Mouse (Mus musculus): ENCODE measurements at regions not wholly inside any gene's neighbourhood (a gene's known extent, or its start where the extent isn't known, plus 50 kb on each side); places are given as distances from the start of the nearest gene placed in this dataset.

- no peaks in the 10 kb centered on the region for H3K36me3 ChIP-seq
- H3K27ac ChIP-seq, result no peak overlapping the region
- H3K9me3 ChIP-seq (replicated peaks), result no peaks in the 10 kb centered on the region
- H3K27me3 ChIP-seq, result no peaks in the 10 kb centered on the region
- ATAC-seq (replicated peaks; ENCODE audit: low FRiP score), result no peak
- no peak overlapping the region for H3K4me3 ChIP-seq (replicated peaks)
- H3K4me1 ChIP-seq, result no peaks in the 10 kb centered on the region
- H3K9ac ChIP-seq, result no peak overlapping the region
- H3K4me2 ChIP-seq, result no peak overlapping the region
- 97% methylated on average over 1 of the region's 1 CpGs for WGBS
Measured at GRCm38 (mm10) chr3:77051884-77052283, 977.8 kb downstream of the Fstl5 start.

- Histone ChIP-seq H3K4me3 (replicated peaks) (no peak overlapping the region), H3K27me3 (no peaks in the 10 kb centered on the region), H3K9me3 (replicated peaks) (no peaks in the 10 kb centered on the region), H3K9ac (no peak overlapping the region), H3K36me3 (no peaks in the 10 kb centered on the region), H3K27ac (no peak overlapping the region), H3K4me1 (no peaks in the 10 kb centered on the region), H3K4me2 (no peak overlapping the region)
- no peak for ATAC-seq (replicated peaks; ENCODE audit: low FRiP score)
Measured at GRCm38 (mm10) chr3:77075055-77075454, 1001.0 kb downstream of the Fstl5 start.

DNA sequence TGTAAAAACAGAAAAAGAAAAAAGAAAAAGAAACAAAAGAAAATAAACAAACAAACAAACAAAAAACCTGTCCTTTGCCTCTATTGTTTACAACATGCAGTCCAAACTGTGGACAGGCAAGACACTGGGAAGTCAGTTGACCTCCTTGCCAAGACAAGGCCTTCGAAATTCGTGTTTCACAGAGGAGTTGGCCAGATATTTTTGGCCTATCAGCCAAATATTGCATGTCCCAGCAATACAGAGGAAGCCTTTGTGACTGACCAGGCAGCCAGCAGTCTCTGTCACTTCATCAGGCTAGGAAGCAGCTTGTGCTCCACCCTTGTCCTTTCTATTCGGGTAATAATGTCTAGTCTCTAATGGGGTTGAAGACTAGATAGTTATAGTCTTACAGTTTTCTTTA, 1017.7 kb downstream of the Fstl5 start:
- ATAC-seq (replicated peaks; ENCODE audit: low FRiP score), result no peak
- H3K27me3 ChIP-seq, result no peaks in the 10 kb centered on the region
- no peaks in the 10 kb centered on the region for H3K36me3 ChIP-seq
- no peaks in the 10 kb centered on the region for H3K4me1 ChIP-seq
- 76% methylated on average over 3 of the region's 3 CpGs for WGBS
- no peak overlapping the region for H3K9ac ChIP-seq
- H3K9me3 ChIP-seq (replicated peaks), result no peaks in the 10 kb centered on the region
- H3K4me3 ChIP-seq (replicated peaks), result no peak overlapping the region
- H3K27ac ChIP-seq, result no peak overlapping the region
- H3K4me2 ChIP-seq, result no peak overlapping the region

DNA sequence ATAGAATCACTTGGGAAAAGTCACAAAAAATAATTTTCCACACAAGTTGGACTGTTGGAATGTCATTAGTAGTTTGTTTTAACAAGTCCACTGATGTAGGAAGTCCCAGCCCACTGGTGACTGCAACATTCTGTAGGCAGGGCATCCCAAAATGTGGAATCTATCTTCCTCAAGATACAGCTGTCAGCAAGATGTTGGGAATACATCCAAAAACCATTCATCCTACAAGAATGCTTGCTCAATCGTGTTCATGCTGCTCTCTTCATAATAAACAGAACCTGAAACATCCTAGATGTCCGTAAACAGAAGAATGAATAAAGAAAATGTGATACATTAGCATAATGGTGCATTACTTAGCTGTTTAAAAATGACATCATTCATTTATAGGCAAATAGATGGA, 1038.9 kb downstream of the Fstl5 start:
- H3K4me1 ChIP-seq, result no peaks in the 10 kb centered on the region
- ATAC-seq (replicated peaks; ENCODE audit: low FRiP score), result no peak
- H3K9me3 ChIP-seq (replicated peaks), result no peaks in the 10 kb centered on the region
- no peaks in the 10 kb centered on the region for H3K27me3 ChIP-seq
- H3K27ac ChIP-seq, result no peak overlapping the region
- H3K4me3 ChIP-seq (replicated peaks), result no peak overlapping the region
- no peaks in the 10 kb centered on the region for H3K36me3 ChIP-seq
- H3K9ac ChIP-seq, result no peak overlapping the region
- WGBS, result 69% methylated on average over 2 of the region's 2 CpGs
- H3K4me2 ChIP-seq, result no peak overlapping the region

DNA sequence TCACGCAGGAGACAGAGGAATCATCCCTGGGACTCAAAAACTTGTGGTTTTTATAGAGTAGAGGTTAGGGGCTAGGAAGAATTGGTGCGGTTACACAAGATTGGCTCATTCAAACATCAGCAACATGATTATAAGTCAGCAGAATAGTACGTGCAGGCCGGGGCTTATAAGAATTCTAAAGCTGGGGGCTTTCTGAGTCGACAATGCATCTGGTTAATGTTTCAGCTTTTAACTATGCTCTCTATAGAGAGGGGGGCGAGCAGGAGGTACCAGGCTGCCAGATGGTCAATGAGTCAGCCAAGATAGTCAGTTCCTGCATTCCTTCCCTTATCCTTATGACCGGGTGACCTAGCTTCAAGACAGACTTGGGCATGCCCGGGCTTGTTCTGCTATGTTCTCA, 1046.5 kb downstream of the Fstl5 start:
- Histone ChIP-seq H3K9me3 (replicated peaks) (no peaks in the 10 kb centered on the region), H3K4me3 (replicated peaks) (no peak overlapping the region), H3K4me1 (no peaks in the 10 kb centered on the region), H3K27me3 (no peaks in the 10 kb centered on the region), H3K36me3 (no peaks in the 10 kb centered on the region), H3K27ac (no peak overlapping the region), H3K9ac (no peak overlapping the region), H3K4me2 (no peak overlapping the region)
- WGBS, result 89% methylated on average over 8 of the region's 8 CpGs
- no peak for ATAC-seq (replicated peaks; ENCODE audit: low FRiP score)

GRCm38 (mm10) chr3:77151636-77152035, 1077.6 kb downstream of the Fstl5 start:
- 80% methylated on average over 1 of the region's 1 CpGs for WGBS
- H3K4me1 ChIP-seq, result no peaks in the 10 kb centered on the region
- no peaks in the 10 kb centered on the region for H3K9me3 ChIP-seq (replicated peaks)
- no peaks in the 10 kb centered on the region for H3K27me3 ChIP-seq
- H3K9ac ChIP-seq, result no peak overlapping the region
- H3K4me3 ChIP-seq (replicated peaks), result no peak overlapping the region
- ATAC-seq (replicated peaks; ENCODE audit: low FRiP score), result no peak
- no peak overlapping the region for H3K4me2 ChIP-seq
- H3K27ac ChIP-seq, result no peak overlapping the region
- H3K36me3 ChIP-seq, result no peaks in the 10 kb centered on the region

DNA sequence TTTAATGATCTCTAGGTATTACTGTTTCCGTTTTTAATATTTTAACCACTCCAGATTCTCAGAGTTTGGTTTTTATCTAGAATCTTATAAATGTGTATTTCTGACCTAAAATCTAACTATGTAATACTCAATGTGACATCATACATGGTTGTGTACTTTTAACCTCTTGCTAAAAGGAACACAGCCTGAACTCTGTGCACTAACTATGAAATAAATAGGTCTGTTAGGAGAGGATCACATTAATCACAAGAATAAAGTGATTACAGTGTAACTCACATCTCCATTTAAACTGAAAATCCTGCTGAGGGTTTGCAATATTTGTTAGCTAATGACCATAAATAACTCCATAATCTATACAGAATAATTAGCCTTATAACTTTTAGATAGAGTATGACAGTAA, 1123.8 kb downstream of the Fstl5 start:
- no peak overlapping the region for H3K4me3 ChIP-seq (replicated peaks)
- 67% methylated on average over 1 of the region's 1 CpGs for WGBS
- no peaks in the 10 kb centered on the region for H3K27me3 ChIP-seq
- no peaks in the 10 kb centered on the region for H3K36me3 ChIP-seq
- no peak overlapping the region for H3K9ac ChIP-seq
- H3K9me3 ChIP-seq (replicated peaks), result no peaks in the 10 kb centered on the region; the same call in 1 of the 2 replicates
- 0 out of 2 replicates have a peak, but pooled peaks have one; percentile 25 for ATAC-seq (replicated peaks; ENCODE audit: low FRiP score)
- H3K4me2 ChIP-seq, result no peak overlapping the region
- no peaks in the 10 kb centered on the region for H3K4me1 ChIP-seq
- H3K27ac ChIP-seq, result no peak overlapping the region

DNA sequence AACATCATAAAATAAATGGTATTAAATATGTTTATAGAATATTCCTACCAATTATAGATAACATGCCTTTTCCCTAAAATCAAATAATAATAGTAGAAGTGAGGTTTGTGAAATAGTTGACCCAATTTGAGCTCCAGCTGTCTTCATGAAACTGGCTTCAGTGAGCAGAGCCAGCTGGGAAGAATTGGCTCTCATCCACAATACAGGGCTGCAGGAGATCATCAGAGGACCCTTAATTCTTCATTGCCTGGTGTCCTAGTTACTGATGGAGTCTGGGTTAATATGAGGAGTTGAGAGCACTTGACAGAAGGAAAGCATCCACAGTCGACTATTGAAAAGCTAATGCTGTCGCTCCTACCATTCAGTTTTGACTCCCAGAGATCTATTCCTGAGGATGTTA, 1124.2 kb downstream of the Fstl5 start:
- no peaks in the 10 kb centered on the region for H3K4me1 ChIP-seq
- H3K9me3 ChIP-seq (replicated peaks), result no peaks in the 10 kb centered on the region; the same call in 1 of the 2 replicates
- no peaks in the 10 kb centered on the region for H3K27me3 ChIP-seq
- WGBS, result 73% methylated on average over 2 of the region's 2 CpGs
- H3K4me2 ChIP-seq, result no peak overlapping the region
- H3K9ac ChIP-seq, result no peak overlapping the region
- peak; percentile 85 for ATAC-seq (replicated peaks; ENCODE audit: low FRiP score)
- H3K4me3 ChIP-seq (replicated peaks), result no peak overlapping the region
- H3K36me3 ChIP-seq, result no peaks in the 10 kb centered on the region
- no peak overlapping the region for H3K27ac ChIP-seq

GRCm38 (mm10) chr3:77226007-77226406, 1151.9 kb downstream of the Fstl5 start:
- no peak overlapping the region for H3K27ac ChIP-seq
- H3K27me3 ChIP-seq, result no peaks in the 10 kb centered on the region
- H3K4me1 ChIP-seq, result no peaks in the 10 kb centered on the region
- 64% methylated on average over 1 of the region's 1 CpGs for WGBS
- no peak overlapping the region for H3K9ac ChIP-seq
- no peak overlapping the region for H3K4me3 ChIP-seq (replicated peaks)
- no peaks in the 10 kb centered on the region for H3K9me3 ChIP-seq (replicated peaks)
- no peak overlapping the region for H3K4me2 ChIP-seq
- ATAC-seq (replicated peaks; ENCODE audit: low FRiP score), result no peak
- no peaks in the 10 kb centered on the region for H3K36me3 ChIP-seq

Data from kidney, embryonic 15.5 days (tissue).